ENCODE assay signal across 8 mouse cellular contexts in the genomic region with DNA sequence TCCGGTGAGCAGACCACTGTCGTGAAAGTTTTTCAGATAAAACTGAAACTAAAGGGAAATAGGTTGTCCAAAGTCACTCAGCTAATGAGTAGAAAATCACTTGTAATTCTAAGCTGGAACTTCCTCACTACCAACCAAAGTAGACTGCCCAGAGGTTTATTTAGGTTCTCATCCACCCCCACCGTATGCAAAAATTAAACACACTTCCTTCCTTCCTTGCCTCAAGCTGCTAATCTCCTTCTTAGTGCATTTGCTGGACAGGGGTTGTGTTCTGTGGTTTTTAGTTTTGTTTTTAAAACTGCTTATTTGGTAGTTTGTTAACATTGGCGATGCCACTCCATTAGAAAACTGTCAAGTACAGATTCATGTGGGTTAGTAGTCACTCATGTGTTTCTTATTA. TPM values are rescaled to one million over a fixed set of nuclear protein-coding genes. Genes with fewer than 3 reads are reported as not detected.
DNase-seq lines count a peak whose midpoint lies in the region; ATAC-seq and TF ChIP-seq lines count a peak whose summit lies in the region.

No protein-coding gene starts in this region.

- H3K4me1 ChIP-seq in ES-E14 (ENCODE audit: control insufficient read depth in 2 of 2, insufficient read depth in 2 of 2, low read length in 2 of 2, poor library complexity in 1 of 2) = no peaks in the 10 kb centered on the region

- peak overlapping the region; percentile 100 for H3K9ac ChIP-seq in ES-E14 (ENCODE audit: insufficient read depth, low read depth, low read length, poor library complexity, severe bottlenecking)

- H3K27ac ChIP-seq in ES-E14 (ENCODE audit: insufficient read depth, low read depth, low read length, poor library complexity, severe bottlenecking) = no peak overlapping the region

- ATAC-seq in hematopoietic stem cell, adult 5-6 weeks (replicated peaks in 1 of 2; ENCODE audit: insufficient read depth in 1 of 2, low FRiP score in 2 of 2, low TSS enrichment in 1 of 2, low read depth in 1 of 2, poor library complexity in 2 of 2, severe bottlenecking in 2 of 2) = peak; percentile 48 to 54; a peak in 3 of 4 replicates
- peak; percentile 19; the same call in 1 of the 2 replicates for ATAC-seq in megakaryocyte progenitor cell, adult 5-6 weeks (replicated peaks; ENCODE audit: poor library complexity)
- ATAC-seq in frontal cortex, adult (ENCODE audit: low TSS enrichment) = no peak

- in situ Hi-C loops in ES-E14 (cut with MboI; ENCODE audit: low sequenced_read_pairs in 2 of 2, unreplicated experiment in 2 of 2) = no loop called here

- H3K4me3 ChIP-seq in ES-E14 (ENCODE audit: insufficient read depth in 1 of 2, low read depth in 1 of 2, low read length in 2 of 2, poor library complexity in 1 of 2, severe bottlenecking in 1 of 2) = peak overlapping the region; percentile 90 to 100

- no peaks in the 10 kb centered on the region for H3K9me3 ChIP-seq in ES-E14 (ENCODE audit: control insufficient read depth, insufficient read depth, low read depth, low read length)

- H3K36me3 ChIP-seq in ES-E14 (ENCODE audit: control insufficient read depth, insufficient read depth, low read length, poor library complexity, severe bottlenecking) = peaks cover 13% of the 10 kb centered on the region

- peak; percentile 11 for DNase-seq in heart, adult 11 months
- no peak for DNase-seq in heart, adult 18-20 months
- DNase-seq in ES-E14 (ENCODE audit: low read depth, low spot score) = no peak
- DNase-seq in T-cell, adult 2 months (ENCODE audit: low spot score) = no peak
- DNase-seq in adipocyte (ENCODE audit: low spot score) = no peak

TF ChIP-seq in ES-E14, 5 proteins besides CTCF, POLR2A, EP300 and RAD21:
- TF ChIP-seq HCFC1 (IDR thresholded peaks at IDR 0.05; ENCODE audit: borderline replicate concordance, insufficient read depth, low read length) = no peak
- no peak for TF ChIP-seq ZNF384 (IDR thresholded peaks at IDR 0.05; ENCODE audit: low read depth, low read length)
- no peak for TF ChIP-seq CHD2 (IDR thresholded peaks at IDR 0.05; ENCODE audit: low read depth, low read length)
- no peak for TF ChIP-seq ZC3H11A (IDR thresholded peaks at IDR 0.05; ENCODE audit: borderline replicate concordance, low read depth, low read length)
- TF ChIP-seq MAFK (IDR thresholded peaks at IDR 0.05; ENCODE audit: insufficient read depth, low read depth, low read length) = no peak
TF ChIP-seq in ES-E14: peak in this region for 0.

RNA-seq across cellular contexts. Expression of a gene that starts 0.8 kb away (rescaled TPM):
- total RNA-seq in heart, adult 18-20 months (2021) = 100 to 1,000 TPM; 193 to 216 TPM
- total RNA-seq in ES-E14 (2012; rRNA removed) = 77.1 and 78.6 TPM in 2 replicates
- 79.5 and 124 TPM in 2 replicates for total RNA-seq in hematopoietic stem cell, adult 5-6 weeks (2017)
- total RNA-seq in megakaryocyte progenitor cell, adult 5-6 weeks (2015) = 109 and 120 TPM in 2 replicates
- total RNA-seq in megakaryocyte progenitor cell, adult 5-6 weeks (2017) = 100 and 131 TPM in 2 replicates
